Mouse (Mus musculus) embryonic facial prominence, embryonic 14.5 days (tissue): Measurements from ENCODE around the gene Mvb12a. TPM values are rescaled to one million over a fixed set of nuclear protein-coding genes. Genes with fewer than 3 reads are reported as not detected.

ENCODE experiments used
- ATAC-seq: fragments of 200-750 bp; cut with Nextera tagmentation; 2 replicates; pipeline ENCODE4 v1.8.0; 2017; ENCODE audit warnings: low read depth, moderate number of reproducible peaks, moderate TSS enrichment
- DNase-seq: peaks from one replicate; pipeline ENCODE4 v3.0.0-alpha.2; 2015; ENCODE audit warnings: low spot score
- H3K27ac ChIP-seq: fragments of 300-500 bp; sonication (generic); replicated peaks from 2 replicates; pipeline ENCODE4 v1.5.1; 2014; ENCODE audit warnings: low read depth, mild to moderate bottlenecking, low read length, moderate library complexity
- H3K27me3 ChIP-seq: fragments of 300-500 bp; sonication (generic); replicated peaks from 2 replicates; pipeline ENCODE4 v1.6.1; 2014; ENCODE audit warnings: low read length; ENCODE audit not compliant: control insufficient read depth, insufficient read depth
- H3K36me3 ChIP-seq: fragments of 300-500 bp; sonication (generic); 2 replicates; pipeline ENCODE4 v1.6.1; 2014; ENCODE audit warnings: low read length, mixed read lengths; ENCODE audit not compliant: control insufficient read depth, insufficient read depth
- H3K4me1 ChIP-seq: fragments of 300-500 bp; sonication (generic); 2 replicates; pipeline ENCODE4 v1.6.1; 2014; ENCODE audit warnings: antibody characterized with exemption, low read length; ENCODE audit not compliant: control insufficient read depth, insufficient read depth
- H3K4me2 ChIP-seq: fragments of 300-500 bp; sonication (generic); 2 replicates; pipeline ENCODE4 v1.6.1; 2014; ENCODE audit warnings: low read depth, mild to moderate bottlenecking, low read length, moderate library complexity, mixed read lengths
- H3K4me3 ChIP-seq: fragments of 300-500 bp; sonication (generic); 2 replicates; pipeline ENCODE4 v1.5.1; 2014; ENCODE audit warnings: low read depth, mild to moderate bottlenecking, low read length
- H3K9ac ChIP-seq: fragments of 300-500 bp; sonication (generic); 2 replicates; pipeline ENCODE4 v1.6.1; 2014; ENCODE audit warnings: low read depth, mild to moderate bottlenecking, low read length, moderate library complexity, mixed read lengths
- H3K9me3 ChIP-seq: fragments of 300-500 bp; sonication (generic); 2 replicates; pipeline ENCODE4 v1.6.1; 2016; ENCODE audit warnings: low read length; ENCODE audit not compliant: control insufficient read depth
- WGBS: fragments of 180-500 bp; shearing (Covaris S2); extraction: QIAGEN DNeasy Blood & Tissue Kit; methylation state at CpG from one replicate; pipeline ENCODE4 v1.1.7; 2014; 5-methylcytosine and 5-hydroxymethylcytosine counted together
- polyA plus RNA-seq: library from polyadenylated mRNA; unstranded; fragments of >200 nt; fragmentation: Nextera tagmentation; extraction: Ambion mirVana; gene quantifications from 2 replicates; pipeline ENCODE4 v1.2.1, GENCODE M21; 2014

Gene Mvb12a
- polyA plus RNA-seq, 1 experiment from 2014 or later, result 85.4 TPM

- Histone ChIP-seq H3K9ac (no peak overlapping the region), H3K27me3 (peaks cover 40% of the 10 kb centered on the region), H3K9me3 (no peaks in the 10 kb centered on the region), H3K4me3 (no peak overlapping the region), H3K4me1 (no peaks in the 10 kb centered on the region), H3K27ac (no peak overlapping the region), H3K36me3 (no peaks in the 10 kb centered on the region), H3K4me2 (no peak overlapping the region)
- 98% methylated on average over 4 of the region's 4 CpGs for WGBS
- no peak for ATAC-seq
- DNase-seq, result no peak
Measured at GRCm38 (mm10) chr8:71505326-71505725, 37.4 kb upstream of the Mvb12a start.

- H3K4me2 ChIP-seq, result no peak overlapping the region
- H3K36me3 ChIP-seq, result no peaks in the 10 kb centered on the region
- no peak overlapping the region for H3K4me3 ChIP-seq
- WGBS, result 73% methylated on average over 4 of the region's 4 CpGs
- no peaks in the 10 kb centered on the region for H3K9me3 ChIP-seq
- ATAC-seq (no peak), DNase-seq (no peak)
- no peak overlapping the region for H3K9ac ChIP-seq
- peaks cover 40% of the 10 kb centered on the region for H3K27me3 ChIP-seq
- no peaks in the 10 kb centered on the region for H3K4me1 ChIP-seq
- no peak overlapping the region for H3K27ac ChIP-seq
Measured at GRCm38 (mm10) chr8:71505979-71506378, 36.7 kb upstream of the Mvb12a start.

GRCm38 (mm10) chr8:71507589-71508104 lies 35.1 kb upstream of the Mvb12a start:
- H3K4me2 ChIP-seq, result peak overlapping the region; percentile 67
- WGBS, result under 1% methylated on average over 52 of the region's 61 CpGs
- peak; percentile 81 for ATAC-seq
- H3K27me3 ChIP-seq, result peaks cover 40% of the 10 kb centered on the region
- peak; percentile 94 for DNase-seq
- H3K9ac ChIP-seq, result peak overlapping the region; percentile 42; the same call in 1 of the 2 replicates
- no peaks in the 10 kb centered on the region for H3K4me1 ChIP-seq
- peak overlapping the region; percentile 43 for H3K4me3 ChIP-seq
- H3K27ac ChIP-seq, result no peak overlapping the region
- H3K9me3 ChIP-seq, result no peaks in the 10 kb centered on the region
- H3K36me3 ChIP-seq, result no peaks in the 10 kb centered on the region

GRCm38 (mm10) chr8:71509316-71509715 lies 33.4 kb upstream of the Mvb12a start:
- ATAC-seq, result no peak
- H3K36me3 ChIP-seq, result no peaks in the 10 kb centered on the region
- no peak overlapping the region for H3K4me3 ChIP-seq
- no peak for DNase-seq
- WGBS, result 29% methylated on average over 1 of the region's 2 CpGs
- H3K4me1 ChIP-seq, result no peaks in the 10 kb centered on the region
- H3K27me3 ChIP-seq, result peaks cover 40% of the 10 kb centered on the region
- no peak overlapping the region for H3K4me2 ChIP-seq
- no peaks in the 10 kb centered on the region for H3K9me3 ChIP-seq
- no peak overlapping the region for H3K9ac ChIP-seq
- H3K27ac ChIP-seq, result no peak overlapping the region

GRCm38 (mm10) chr8:71511644-71512043 lies 31.1 kb upstream of the Mvb12a start, which contains the start of gene Plvap:
Gene Plvap (minus strand): TSS chr8:71511752.
- no peaks in the 10 kb centered on the region for H3K4me1 ChIP-seq
- H3K4me2 ChIP-seq, result no peak within 1 kb of the TSS
- H3K4me3 ChIP-seq, result peak within 1 kb of the TSS; percentile 10; the same call in 1 of the 2 replicates
- peaks cover 28% of the 10 kb centered on the region for H3K27me3 ChIP-seq
- H3K9me3 ChIP-seq, result no peaks in the 10 kb centered on the region
- no peak for ATAC-seq
- WGBS, result 52% methylated on average over 14 of the region's 14 CpGs
- DNase-seq, result no peak
- H3K9ac ChIP-seq, result no peak within 1 kb of the TSS
- H3K36me3 ChIP-seq, result no peaks in the 10 kb centered on the region
- H3K27ac ChIP-seq, result no peak within 1 kb of the TSS

- no peak overlapping the region for H3K9ac ChIP-seq
- no peak overlapping the region for H3K4me3 ChIP-seq
- no peak for ATAC-seq
- no peak overlapping the region for H3K4me2 ChIP-seq
- peaks cover 13% of the 10 kb centered on the region for H3K27me3 ChIP-seq
- no peaks in the 10 kb centered on the region for H3K9me3 ChIP-seq
- H3K36me3 ChIP-seq, result no peaks in the 10 kb centered on the region
- WGBS, result 55% methylated on average over 10 of the region's 15 CpGs
- no peak for DNase-seq
- H3K27ac ChIP-seq, result no peak overlapping the region
- no peaks in the 10 kb centered on the region for H3K4me1 ChIP-seq
Measured at GRCm38 (mm10) chr8:71513018-71513754, 29.5 kb upstream of the Mvb12a start.

- H3K4me1 ChIP-seq, result no peaks in the 10 kb centered on the region
- no peak for ATAC-seq
- H3K36me3 ChIP-seq, result no peaks in the 10 kb centered on the region
- H3K27me3 ChIP-seq, result no peaks in the 10 kb centered on the region; the same call in 1 of the 2 replicates
- no peak overlapping the region for H3K27ac ChIP-seq
- no peaks in the 10 kb centered on the region for H3K9me3 ChIP-seq
- DNase-seq, result no peak
- 66% methylated on average over 5 of the region's 5 CpGs for WGBS
- no peak overlapping the region for H3K4me3 ChIP-seq
- H3K4me2 ChIP-seq, result no peak overlapping the region
- H3K9ac ChIP-seq, result no peak overlapping the region
Measured at GRCm38 (mm10) chr8:71515043-71515442, 27.7 kb upstream of the Mvb12a start.

GRCm38 (mm10) chr8:71516786-71517185 lies 25.9 kb upstream of the Mvb12a start:
- Histone ChIP-seq H3K4me1 (no peaks in the 10 kb centered on the region), H3K27ac (no peak overlapping the region), H3K9me3 (no peaks in the 10 kb centered on the region), H3K27me3 (no peaks in the 10 kb centered on the region), H3K36me3 (no peaks in the 10 kb centered on the region), H3K4me2 (no peak overlapping the region), H3K9ac (no peak overlapping the region), H3K4me3 (no peak overlapping the region)
- WGBS, result 5% methylated on average over 6 of the region's 6 CpGs
- DNase-seq (no peak), ATAC-seq (no peak)
